Mouse (Mus musculus): ENCODE measurements around the gene Slc7a7.

GRCm38 (mm10) chr14:54363156-54363555 is 54.4 kb downstream of the Slc7a7 start:
- no peak for TF ChIP-seq POLR2A (IDR thresholded peaks at IDR 0.05; ENCODE audit: control insufficient read depth, low read depth, low read length)
- no peak for TF ChIP-seq CTCF (IDR thresholded peaks at IDR 0.05; ENCODE audit: control insufficient read depth, insufficient read depth, insufficient replicate concordance, low read depth, low read length)

Data from testis, adult 2 months (tissue).